Mouse (Mus musculus) small intestine, adult 2 months (tissue): ENCODE data around the gene Gstm4.

ENCODE experiments used
- CTCF ChIP-seq: fragments of 200-500 bp; IDR thresholded peaks from 2 replicates; pipeline ENCODE4 v1.5.1; 2012; ENCODE audit warnings: low read depth, mild to moderate bottlenecking, control low read depth, inconsistent platforms, low read length, moderate library complexity, mixed read lengths; ENCODE audit not compliant: insufficient replicate concordance, insufficient read length; ENCODE audit errors: extremely low read depth
- POLR2A ChIP-seq: fragments of 200-500 bp; IDR thresholded peaks from 2 replicates; pipeline ENCODE4 v1.6.1; 2012; ENCODE audit warnings: low read depth, mild to moderate bottlenecking, control low read depth, inconsistent platforms, low read length, moderate library complexity

DNA sequence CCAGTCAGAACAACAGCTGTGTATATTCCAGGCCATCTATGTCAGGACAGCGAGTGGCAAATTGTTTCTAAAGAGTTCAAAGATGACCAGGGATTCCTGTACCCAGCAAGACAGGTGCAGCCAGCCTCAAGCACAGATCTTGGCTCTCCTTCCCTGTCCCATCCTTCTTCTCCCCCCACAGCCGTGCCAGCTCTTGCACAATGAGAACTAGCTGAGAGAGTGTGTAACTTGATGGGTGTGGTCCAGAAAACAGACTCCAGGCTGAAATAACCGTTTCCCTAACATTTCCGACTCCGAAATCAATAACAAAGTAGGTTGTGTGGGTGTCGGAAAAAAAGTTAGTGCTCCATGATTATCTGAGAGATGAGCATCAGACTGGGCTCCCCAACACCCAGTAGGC, 22.0 kb downstream of the Gstm4 start:
- TF ChIP-seq CTCF (no peak), POLR2A (no peak)
